Mouse (Mus musculus): ENCODE measurements around the gene Pola1.

DNA sequence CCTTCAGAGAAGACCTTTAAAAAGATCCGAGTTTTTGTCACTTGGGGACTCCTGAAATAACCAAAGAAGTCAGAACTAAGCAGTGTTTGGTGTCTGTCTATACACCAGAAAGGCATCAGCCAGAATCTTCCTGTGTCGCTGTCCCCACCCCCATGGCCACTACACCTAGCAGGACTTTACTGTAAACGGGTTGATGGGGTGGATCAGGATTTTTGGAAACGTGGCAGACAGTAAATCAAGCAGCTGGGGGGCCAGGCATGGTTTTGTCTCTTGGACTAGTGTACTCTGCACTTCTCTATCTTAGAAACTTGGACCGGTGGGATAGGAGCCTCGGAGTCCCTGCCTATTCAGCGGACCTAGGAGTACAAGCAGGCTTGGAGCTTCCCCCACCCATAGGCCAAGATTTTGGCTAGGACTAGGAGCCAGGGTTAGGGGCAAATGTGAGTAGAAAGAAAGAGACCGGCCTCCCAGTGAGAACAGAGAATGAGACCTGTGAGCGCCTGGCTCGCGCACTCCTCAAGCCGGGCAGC lies 342.0 kb downstream of the Pola1 start:
- no peak for TF ChIP-seq CTCF (IDR thresholded peaks at IDR 0.05; ENCODE audit: low read depth, low read length)
- TF ChIP-seq POLR2A (IDR thresholded peaks at IDR 0.05; ENCODE audit: borderline replicate concordance, low read depth, low read length) = no peak
